Mouse (Mus musculus): ENCODE measurements at regions not wholly inside any gene's neighbourhood (a gene's known extent, or its start where the extent isn't known, plus 50 kb on each side); places are given as distances from the start of the nearest gene placed in this dataset.
A peak's percentile ranks its signal among the peaks of the same experiment; 100 is the strongest.

DNA sequence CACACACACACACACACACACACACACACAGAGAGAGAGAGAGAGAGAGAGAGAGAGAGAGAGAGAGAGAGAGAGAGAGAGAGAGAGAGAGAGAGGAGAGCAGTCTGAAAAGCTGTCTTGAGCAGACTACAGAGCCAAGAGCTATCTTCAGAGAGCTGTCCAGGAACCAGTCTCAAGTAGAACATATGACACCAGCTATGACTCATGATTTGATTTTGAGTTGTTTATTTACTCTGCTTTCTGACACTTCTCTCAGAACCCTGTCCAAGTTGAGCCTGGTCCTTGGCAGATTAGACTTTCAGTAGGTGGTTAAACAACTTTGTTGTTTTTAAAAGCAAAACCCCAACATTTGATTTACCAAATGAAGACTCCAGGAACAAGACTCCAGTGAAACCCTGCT is 420.8 kb upstream of the Lcorl start:
- intact Hi-C loops (cut with DNase I): no loop called here

DNA sequence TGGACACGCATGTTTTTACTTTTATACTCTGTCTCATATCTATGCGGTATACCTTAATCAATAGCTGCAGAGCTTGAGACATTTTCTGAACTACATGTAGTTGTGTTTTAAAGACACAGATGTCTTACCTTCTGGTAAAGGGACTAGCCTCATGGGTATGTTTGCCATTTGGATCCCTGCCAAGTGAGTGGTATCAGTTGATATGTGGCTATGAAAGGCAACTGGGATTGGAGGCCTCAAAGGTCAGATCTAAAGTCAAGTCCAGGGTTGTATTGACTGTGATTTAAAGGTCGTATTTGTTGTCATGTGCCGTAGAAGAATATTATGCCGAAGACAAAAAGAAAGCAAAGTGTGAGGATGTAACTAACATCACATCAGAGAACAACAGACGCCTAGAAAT is 399.3 kb upstream of the Lcorl start:
- DNase-seq: no peak
- intact Hi-C loops (cut with DNase I): no loop called here

More for the DNA sequence above, 420.8 kb upstream of the Lcorl start:
- no peak for DNase-seq

DNA sequence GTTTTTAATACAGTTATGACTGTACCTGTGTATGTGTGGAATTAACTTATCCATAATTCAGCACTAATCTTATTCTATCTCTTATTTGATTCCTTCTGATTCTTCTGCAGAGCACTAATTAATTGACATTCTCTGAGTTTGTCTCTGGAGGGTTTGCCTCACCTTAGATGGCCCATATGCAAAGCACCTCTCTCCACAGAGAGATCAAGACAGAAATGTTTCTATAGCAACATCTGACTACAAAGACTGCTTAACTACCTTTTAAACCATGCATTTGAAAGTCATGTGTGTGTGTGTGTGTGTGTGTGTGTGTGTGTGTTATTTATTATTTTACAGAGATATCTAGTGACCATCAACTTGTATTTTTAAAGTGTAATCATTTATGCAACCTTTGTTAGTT is 396.5 kb upstream of the Lcorl start:
- DNase-seq: no peak
- intact Hi-C loops (cut with DNase I): no loop called here

DNA sequence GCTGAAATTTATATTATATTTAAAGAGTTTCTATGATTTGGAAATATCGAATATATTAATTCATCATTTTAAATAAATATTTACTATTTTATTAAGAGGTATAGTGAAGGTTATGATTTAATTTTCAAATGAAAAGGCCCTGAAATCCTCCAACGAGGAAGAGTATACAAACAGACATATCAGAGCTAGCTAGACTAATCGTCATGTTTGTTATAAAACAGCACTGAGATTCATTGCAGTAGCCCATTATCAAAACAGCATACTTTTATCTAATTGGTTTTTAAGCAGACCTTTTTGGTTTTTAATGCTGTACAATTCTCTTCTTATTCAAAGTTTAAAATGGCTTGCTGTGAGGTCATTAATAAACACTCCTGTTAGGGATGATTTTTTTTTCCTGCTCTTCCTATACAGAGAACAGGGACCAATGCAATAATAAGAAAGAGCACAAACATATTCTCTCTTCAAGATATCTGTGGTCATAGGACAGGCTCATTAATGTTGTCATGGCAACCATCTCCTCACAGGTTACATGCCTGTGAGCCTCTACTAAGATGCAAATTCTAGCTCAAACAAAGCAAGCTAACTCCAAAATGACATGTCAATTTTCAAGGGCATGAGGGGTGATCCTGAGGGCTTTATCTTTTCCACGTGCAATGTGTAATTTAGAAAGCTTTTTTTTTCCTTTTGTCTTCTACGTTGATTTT is 378.1 kb upstream of the Lcorl start:
- intact Hi-C loops (cut with DNase I): no loop called here
- DNase-seq: no peak

DNA sequence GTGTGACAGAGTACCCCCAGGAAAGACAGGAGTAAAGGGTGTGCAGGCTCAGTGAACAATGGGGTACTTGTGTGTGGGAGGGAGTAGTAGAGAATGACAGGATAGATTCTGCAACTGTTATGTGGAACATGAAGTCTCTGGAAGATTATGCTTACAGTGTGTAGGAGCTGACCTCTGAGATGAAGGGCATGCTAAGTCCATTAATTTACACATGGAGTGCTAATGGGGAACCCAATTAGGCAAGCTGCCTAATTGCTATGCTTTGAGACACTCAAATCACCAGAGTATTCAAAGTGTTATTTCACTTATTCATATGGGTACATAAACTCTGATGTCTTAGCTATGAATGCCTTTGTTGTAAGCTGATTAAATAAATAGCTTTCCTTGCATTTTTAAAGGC is 375.4 kb upstream of the Lcorl start:
- intact Hi-C loops (cut with DNase I): no loop called here
- DNase-seq: no peak

DNA sequence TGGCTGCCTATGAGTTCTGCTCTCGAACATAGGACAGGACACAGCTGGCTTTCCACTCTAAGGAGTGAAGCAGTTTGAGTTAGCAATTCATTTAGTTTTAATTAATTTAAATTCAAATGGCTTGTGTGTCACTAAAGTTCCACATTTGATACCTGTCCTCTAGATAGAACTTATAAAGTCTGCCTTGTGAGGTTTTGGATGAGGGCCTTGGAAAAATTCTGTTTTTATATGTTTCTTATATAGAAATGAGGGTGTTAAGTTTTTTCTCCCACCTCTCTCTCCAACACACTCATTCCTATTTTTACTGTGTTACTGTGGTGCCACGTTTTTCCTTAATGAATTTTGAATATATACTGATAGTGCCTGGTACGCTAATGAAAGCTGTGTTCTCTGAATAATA is 371.3 kb upstream of the Lcorl start:
- intact Hi-C loops (cut with DNase I): no loop called here
- DNase-seq: no peak

DNA sequence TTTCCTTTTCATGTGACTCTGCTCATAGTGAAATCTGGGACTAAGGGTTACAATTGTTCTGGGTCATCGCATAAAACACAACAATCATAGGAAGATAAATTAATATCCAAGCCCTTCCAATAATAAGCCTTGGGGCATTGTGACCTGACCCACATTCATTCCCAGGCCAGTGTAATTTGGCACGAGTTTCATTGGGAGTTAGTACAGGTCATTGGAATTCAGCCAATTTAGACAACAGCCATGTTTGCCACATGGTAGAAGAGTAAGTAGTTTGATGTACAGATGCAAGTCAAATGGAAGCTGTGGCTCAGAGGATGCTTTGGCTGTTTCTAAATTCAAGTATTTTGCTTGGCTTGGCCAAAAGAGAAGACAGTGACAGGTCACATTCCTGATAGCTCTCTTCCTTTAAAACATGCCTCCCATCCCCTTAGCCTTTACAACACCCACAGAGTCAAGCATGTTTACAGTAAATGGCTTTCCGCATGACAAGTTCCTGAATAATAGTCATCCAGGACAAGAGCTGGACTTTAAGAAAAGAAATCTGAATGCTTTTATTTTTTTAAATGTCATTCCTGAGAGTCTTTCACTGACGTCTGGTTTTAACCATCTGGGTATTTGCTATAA is 355.5 kb upstream of the Lcorl start:
- DNase-seq: no peak
- intact Hi-C loops (cut with DNase I): no loop called here

DNA sequence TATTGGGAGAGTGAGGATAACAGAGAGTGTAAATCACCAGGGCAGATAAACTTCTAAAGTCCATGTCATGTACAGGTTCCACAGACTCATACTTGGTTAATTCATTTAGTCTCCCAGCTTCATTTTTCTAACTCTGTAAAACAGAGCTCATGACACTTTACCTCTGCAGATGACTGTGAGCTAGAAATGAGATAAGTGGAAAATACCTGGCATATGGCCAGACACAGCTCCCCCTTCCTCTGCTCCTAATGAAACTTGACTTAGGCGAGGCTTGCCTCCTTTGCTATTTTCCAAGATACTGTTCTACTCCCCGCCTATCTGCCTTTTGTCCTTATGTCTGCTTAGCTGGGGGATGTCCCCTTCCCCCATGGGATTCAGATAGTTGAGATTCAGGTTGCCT is 351.7 kb upstream of the Lcorl start:
- intact Hi-C loops (cut with DNase I): no loop called here
- DNase-seq: no peak

DNA sequence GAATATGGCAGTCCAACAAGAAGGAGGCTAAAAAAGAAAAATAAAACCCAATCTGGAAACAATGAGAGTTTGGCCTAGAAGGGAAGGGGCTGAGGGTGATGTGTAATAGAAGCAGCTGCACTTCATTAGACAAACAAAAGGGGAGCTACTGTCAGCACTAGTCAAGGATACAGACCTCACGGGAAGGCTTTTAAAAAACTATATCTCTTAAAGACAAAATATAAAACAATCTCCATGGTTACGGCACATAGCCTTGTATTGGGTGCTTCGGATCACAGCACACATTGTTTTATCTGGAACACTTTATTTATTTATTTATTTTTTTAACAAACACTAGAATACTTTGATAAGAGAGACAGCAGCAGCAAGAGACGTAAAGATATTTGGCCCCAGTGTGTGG is 346.3 kb upstream of the Lcorl start:
- no peak for DNase-seq

DNA sequence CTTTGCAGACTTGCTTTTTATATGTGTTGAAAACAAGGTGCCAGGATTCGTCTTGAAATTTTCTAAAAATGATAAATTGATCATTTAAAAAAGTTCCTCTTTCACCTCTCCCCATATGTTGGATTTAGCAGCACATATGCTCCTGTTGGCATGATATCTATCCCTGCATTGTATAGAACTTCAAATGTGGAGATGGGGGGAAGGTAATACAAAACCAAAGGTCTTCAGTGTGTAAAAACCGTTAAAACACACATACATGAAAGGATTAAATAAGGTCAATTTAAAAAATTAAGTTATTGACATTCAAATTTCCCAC is 345.0 kb upstream of the Lcorl start:
- DNase-seq: no peak
- intact Hi-C loops (cut with DNase I): no loop called here

More for the DNA sequence above, 346.3 kb upstream of the Lcorl start:
- intact Hi-C loops (cut with DNase I): no loop called here

DNA sequence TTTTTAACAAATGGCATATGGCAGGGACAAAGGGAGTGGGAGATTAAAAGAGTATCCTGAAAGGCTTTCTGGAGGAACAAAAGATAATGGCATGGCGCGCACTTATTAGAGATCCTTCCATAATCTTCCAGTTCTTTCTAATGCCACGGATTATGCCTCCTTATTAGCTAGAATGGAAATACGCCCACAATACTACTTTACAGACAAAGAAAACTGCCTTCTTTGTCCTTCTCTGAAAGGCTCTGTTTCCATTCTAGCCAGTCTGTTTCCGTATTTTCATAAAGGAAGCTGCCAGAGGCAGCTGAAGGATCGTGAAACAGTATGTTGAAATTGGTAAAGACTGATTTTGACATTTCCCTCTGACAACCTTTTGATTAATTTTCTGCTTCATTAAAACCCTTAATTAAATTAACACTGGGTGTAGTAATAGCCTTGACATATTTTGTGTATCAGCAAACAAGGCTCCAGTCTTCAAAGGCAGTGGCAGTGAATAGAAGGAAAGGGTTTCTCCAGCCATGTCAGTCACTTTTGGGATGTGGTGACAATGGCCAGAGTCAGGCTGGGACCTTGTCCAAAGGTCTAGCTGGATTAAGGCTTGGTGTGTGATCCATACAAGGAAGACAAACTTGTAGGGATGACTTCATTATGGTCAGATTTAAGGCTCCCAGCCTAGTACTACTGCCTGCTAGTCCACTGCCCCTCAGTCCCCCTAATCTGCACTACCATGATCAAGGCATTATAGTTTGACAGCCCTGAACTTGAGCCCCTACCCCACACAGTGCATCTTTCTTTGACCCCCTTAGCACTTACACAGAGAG is 344.4 kb upstream of the Lcorl start:
- DNase-seq: no peak

DNA sequence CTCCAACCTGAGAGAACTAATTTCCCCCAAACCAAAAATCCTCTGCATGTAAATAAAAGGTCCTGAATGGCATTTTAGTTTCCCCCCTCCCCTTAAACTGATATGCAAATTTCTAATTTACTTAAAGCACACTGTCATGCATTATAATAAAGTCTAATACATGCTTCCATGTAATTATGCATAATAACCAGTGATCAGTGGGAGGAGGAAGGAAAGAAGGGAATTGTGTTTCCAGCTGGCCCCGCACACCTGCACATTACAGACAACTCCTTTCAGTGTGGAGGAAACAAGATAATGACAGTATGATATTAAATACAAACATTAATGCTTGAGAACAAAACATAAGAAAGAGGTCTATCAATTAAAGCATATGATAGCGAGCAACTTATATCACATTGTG is 329.5 kb upstream of the Lcorl start:
- intact Hi-C loops (cut with DNase I): no loop called here

More for the DNA sequence above, 344.4 kb upstream of the Lcorl start:
- intact Hi-C loops (cut with DNase I): no loop called here

DNA sequence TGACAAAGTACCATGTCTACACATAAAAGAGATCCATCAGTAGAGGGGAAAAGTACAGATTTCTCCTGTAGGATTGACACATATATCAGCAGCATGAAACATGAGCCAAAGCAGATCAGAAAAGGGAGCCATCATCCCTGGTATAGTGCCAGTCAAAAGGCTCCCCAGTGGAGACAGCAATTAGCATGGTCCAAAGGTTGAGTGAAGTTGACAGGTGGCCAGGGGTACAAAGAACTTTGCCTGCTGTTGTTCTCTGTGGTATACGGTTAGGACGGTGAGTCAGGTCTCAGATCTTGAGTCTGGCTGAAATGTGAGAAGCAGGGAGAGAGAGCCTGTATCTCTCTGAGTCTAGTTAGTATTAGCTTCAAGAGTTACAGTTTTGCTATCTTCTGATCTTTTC is 324.7 kb upstream of the Lcorl start:
- intact Hi-C loops (cut with DNase I): no loop called here
- no peak for DNase-seq

More for the DNA sequence above, 329.5 kb upstream of the Lcorl start:
- DNase-seq: no peak

DNA sequence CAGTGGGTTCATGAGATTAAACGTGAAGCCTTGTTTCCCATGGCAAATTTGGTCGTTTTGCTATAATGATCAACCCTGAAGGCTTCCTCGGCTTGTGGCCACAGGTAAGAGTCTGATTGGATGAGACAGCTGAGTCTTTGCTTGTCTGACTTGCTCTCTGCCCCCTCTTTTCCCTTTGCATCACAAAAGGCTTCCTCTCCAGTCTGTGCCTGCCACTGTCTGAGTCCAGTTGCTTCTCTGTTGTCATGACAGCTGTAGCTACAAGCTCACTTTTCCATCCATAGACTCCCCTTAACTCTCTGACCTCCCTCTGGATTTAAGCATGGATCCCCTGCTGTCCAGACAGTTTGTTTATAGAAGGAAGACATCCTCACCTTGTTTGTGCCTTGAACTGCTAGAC is 314.9 kb upstream of the Lcorl start:
- intact Hi-C loops (cut with DNase I): no loop called here
- no peak for DNase-seq

DNA sequence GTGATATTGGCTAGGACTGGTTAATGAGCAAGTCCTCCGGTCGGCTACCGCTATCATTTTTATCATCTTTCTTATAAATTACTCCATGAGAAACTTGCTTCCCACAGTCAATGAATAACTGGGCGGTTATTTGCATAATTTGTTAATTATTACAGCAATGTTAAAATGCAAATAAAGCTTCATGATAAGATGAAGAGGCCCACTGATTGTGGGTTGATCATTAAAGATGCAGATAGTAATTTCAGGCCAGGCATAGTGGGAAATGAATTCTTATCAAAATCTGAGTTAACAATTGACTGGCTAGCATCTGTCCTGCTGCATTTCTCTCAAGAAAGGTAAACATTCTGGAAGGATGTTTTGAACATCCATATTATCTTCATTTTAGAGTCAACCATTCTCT is 303.4 kb upstream of the Lcorl start:
- intact Hi-C loops (cut with DNase I): no loop called here
- DNase-seq: no peak

DNA sequence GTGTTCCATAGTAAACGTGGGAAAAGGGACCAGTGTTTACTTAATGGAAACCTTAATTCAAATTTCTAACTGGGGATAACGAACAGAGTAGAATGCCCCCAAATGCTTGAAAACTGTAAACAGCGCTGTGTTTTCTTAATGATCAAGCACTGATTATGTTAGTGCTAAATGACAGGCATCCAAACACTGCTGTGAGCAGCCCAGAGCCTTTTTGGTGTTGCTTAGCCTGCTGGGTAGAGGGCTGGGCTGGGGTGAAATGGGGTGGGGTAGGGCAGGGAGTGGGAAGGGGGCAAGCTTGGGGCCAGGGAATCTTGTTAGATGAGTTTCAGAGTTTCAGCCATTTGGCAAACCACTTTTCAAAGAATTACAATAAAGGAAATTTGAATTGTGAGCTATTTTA is 294.6 kb upstream of the Lcorl start:
- DNase-seq: no peak
- intact Hi-C loops (cut with DNase I): no loop called here

DNA sequence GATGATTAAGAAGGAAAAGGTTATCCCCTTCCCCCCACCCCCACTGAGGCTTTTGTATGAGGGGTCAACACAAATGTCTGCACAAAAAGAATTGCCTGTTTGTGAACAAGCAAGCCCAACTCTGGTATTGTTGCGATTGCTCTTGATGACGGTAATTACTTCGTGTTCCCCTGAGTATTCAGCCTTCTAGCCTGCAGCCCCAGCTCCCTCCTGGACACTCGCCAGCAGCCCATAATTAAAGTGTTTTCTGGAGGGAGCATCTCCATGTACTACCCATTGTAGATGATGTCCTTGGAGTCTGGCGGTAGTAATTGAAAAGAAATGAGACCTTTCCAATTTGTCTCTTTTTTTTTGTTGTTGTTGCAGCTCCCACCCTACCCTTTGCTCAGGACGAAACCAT is 293.4 kb upstream of the Lcorl start:
- intact Hi-C loops (cut with DNase I): no loop called here
- DNase-seq: peak; percentile 1 to 12

DNA sequence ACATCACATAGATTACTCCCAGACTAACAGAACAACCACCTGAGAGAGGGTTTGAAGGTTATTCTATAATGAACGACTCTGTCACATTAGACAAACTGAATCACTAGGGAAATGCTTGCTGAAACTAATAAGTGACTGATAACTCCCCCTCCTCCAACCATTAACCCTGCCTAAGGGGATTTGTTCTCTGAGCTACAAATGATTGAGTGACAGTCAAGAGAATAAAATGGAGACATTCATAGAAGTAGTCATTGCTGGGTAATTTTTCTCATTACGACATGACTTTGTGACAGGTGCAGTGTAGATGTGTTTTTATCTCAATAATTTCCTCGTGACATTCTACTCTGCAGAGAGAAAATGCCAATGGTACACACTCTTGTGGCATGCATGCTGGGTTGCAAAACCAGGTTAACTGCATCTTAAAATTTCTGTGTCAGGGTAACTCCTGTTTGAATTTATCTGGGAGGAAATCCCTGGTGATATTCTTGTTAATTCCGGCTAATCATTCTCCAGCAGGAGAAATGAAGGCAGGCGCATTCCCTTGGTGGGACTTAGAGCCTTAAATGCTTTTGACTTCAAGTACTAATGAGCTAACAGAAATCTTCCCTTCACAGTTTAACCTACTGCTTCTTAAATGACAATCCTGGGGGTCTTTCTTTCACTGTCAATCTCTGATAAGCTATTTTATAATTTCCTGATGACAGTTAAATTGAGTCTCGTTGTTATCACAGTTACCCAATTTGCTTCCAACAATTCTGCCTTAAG is 292.6 kb upstream of the Lcorl start:
- intact Hi-C loops (cut with DNase I): no loop called here

DNA sequence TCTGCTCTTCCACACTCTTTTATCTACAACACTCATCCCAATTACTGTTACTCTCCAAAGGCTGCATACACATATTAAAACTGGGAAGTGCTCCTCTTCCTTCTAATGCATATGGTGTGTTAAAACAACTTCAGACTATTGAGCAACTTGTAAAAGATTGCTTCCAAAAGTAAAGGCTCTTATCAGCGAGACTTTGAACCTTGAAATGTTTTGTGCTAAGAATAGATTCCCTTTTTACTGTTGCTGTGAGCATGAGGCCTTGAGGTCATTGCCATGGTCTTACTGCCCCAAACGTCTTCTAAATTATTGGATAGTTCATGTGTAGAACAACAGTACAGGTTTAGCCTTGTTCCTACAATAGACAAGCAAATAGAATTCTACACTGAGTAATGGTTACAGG is 281.6 kb upstream of the Lcorl start:
- no peak for DNase-seq
- intact Hi-C loops (cut with DNase I): no loop called here

More for the DNA sequence above, 292.6 kb upstream of the Lcorl start:
- no peak for DNase-seq

DNA sequence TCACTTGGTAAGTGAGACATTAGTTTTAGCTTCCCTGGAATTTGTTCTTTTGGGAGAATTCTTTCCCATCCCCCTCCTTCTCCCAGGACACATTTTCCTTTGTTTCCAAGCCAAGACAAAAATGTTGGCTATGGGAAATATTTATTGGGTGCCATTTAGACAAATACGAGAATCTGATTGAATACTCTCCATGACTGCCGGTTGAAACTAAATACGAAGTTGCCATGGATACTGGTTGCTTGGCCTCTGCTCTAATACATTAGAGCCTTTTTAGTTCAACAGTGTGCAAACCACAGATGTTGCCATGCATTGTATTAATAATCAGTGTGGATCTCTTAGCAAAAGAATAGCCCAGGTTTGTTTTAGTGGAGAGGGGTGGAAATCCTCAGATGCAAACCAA is 280.3 kb upstream of the Lcorl start:
- intact Hi-C loops (cut with DNase I): no loop called here
- no peak for DNase-seq

DNA sequence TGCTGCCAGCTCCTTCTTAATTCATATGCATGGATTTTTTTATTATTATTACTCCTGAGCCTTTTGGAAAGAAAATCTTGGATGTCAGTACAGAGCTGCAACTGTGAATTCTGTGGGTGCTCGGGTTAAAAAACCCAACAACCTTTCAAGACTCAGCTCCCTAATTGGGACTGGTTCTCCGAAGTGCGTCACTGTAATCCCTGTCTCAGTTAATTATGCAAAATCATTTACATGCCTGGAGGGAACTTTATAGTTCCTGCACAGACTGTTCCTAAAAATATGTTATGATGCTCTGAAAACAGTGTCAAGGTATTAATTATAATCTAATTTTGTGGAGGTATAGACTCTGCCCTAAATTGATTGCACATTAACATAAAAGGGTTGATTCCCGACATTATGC is 250.6 kb upstream of the Lcorl start:
- no peak for DNase-seq

More for the DNA sequence above, 250.6 kb upstream of the Lcorl start:
- intact Hi-C loops (cut with DNase I): no loop called here
